Mouse (Mus musculus) kidney, postnatal 0 days (tissue): ENCODE measurements around the gene Plekhj1. TPM values are rescaled to one million over a fixed set of nuclear protein-coding genes. Genes with fewer than 3 reads are reported as not detected.
A peak's percentile ranks its signal among the peaks of the same experiment; 100 is the strongest.

ENCODE experiments used
- ATAC-seq: fragments of 200-750 bp; cut with Nextera tagmentation; replicated peaks from 2 replicates; pipeline ENCODE4 v1.8.0; 2017; ENCODE audit warnings: low read depth, moderate number of reproducible peaks, moderate TSS enrichment, moderate library complexity; ENCODE audit not compliant: low FRiP score
- DNase-seq: peaks from one replicate; pipeline ENCODE4 v3.0.0-alpha.2; 2016; ENCODE audit warnings: low spot score
- H3K27ac ChIP-seq: fragments of 300-500 bp; sonication (generic); 2 replicates; pipeline ENCODE4 v1.5.1; 2014; ENCODE audit warnings: mild to moderate bottlenecking
- H3K27me3 ChIP-seq: fragments of 300-500 bp; sonication (generic); 2 replicates; pipeline ENCODE4 v1.6.1; 2014; ENCODE audit warnings: low read length, mixed read lengths; ENCODE audit not compliant: insufficient read depth
- H3K36me3 ChIP-seq: fragments of 300-500 bp; sonication (generic); 2 replicates; pipeline ENCODE4 v1.6.1; 2014; ENCODE audit warnings: low read length, mixed read lengths; ENCODE audit not compliant: insufficient read depth
- H3K4me1 ChIP-seq: fragments of 300-500 bp; sonication (generic); replicated peaks from 2 replicates; pipeline ENCODE4 v1.6.1; 2014; ENCODE audit warnings: antibody characterized with exemption, low read length, mixed read lengths; ENCODE audit not compliant: insufficient read depth
- H3K4me2 ChIP-seq: fragments of 300-500 bp; sonication (generic); 2 replicates; pipeline ENCODE4 v1.6.1; 2014; ENCODE audit warnings: mild to moderate bottlenecking, low read length, moderate library complexity, mixed read lengths
- H3K4me3 ChIP-seq: fragments of 300-500 bp; sonication (generic); replicated peaks from 2 replicates; pipeline ENCODE4 v1.5.1; 2014; ENCODE audit warnings: low read depth, low read length
- H3K9ac ChIP-seq: fragments of 300-500 bp; sonication (generic); 2 replicates; pipeline ENCODE4 v1.6.1; 2014; ENCODE audit warnings: low read depth, low read length
- H3K9me3 ChIP-seq: fragments of 300-500 bp; sonication (generic); replicated peaks from 2 replicates; pipeline ENCODE4 v1.6.1; 2016; ENCODE audit warnings: low read length, inconsistent platforms, mixed read lengths
- CTCF ChIP-seq: IDR thresholded peaks from 2 replicates; pipeline ENCODE4 v1.5.1; 2016; ENCODE audit warnings: antibody characterized with exemption, low read depth, mild to moderate bottlenecking, moderate library complexity
- WGBS: fragments of 180-500 bp; shearing (Covaris S2); extraction: QIAGEN DNeasy Blood & Tissue Kit; methylation state at CpG from one replicate; pipeline ENCODE4 v1.1.7; 2014; 5-methylcytosine and 5-hydroxymethylcytosine counted together
- polyA plus RNA-seq: library from polyadenylated mRNA; unstranded; fragments of >200 nt; fragmentation: Nextera tagmentation; extraction: Ambion mirVana; gene quantifications from 2 replicates; pipeline ENCODE4 v1.2.1, GENCODE M21; 2015

The Plekhj1 gene
- polyA plus RNA-seq, 1 experiment from 2014 or later, result 83.7 TPM

- no peak overlapping the region for H3K4me2 ChIP-seq
- H3K36me3 ChIP-seq, result peaks cover 33% of the 10 kb centered on the region
- WGBS, result 78% methylated on average over 3 of the region's 3 CpGs
- ATAC-seq (no peak), DNase-seq (no peak)
- no peak overlapping the region for H3K9ac ChIP-seq
- H3K9me3 ChIP-seq, result no peaks in the 10 kb centered on the region
- H3K27ac ChIP-seq, result no peak overlapping the region
- H3K27me3 ChIP-seq, result no peaks in the 10 kb centered on the region
- TF ChIP-seq CTCF, result no peak
- H3K4me1 ChIP-seq, result peaks cover 18% of the 10 kb centered on the region; the same call in 1 of the 2 replicates
- no peak overlapping the region for H3K4me3 ChIP-seq
These were observed 4.6 kb upstream of the Plekhj1 start for GRCm38 (mm10) chr10:80802996-80803395.

GRCm38 (mm10) chr10:80802204-80802912 is 3.9 kb upstream of the Plekhj1 start:
- Histone ChIP-seq H3K36me3 (peaks cover 33% of the 10 kb centered on the region), H3K27ac (no peak overlapping the region)

GRCm38 (mm10) chr10:80799070-80799566 is 692 bp upstream of the Plekhj1 start:
- peaks cover 5% of the 10 kb centered on the region for H3K4me1 ChIP-seq
- peak overlapping the region; percentile 92 for H3K4me2 ChIP-seq
- no peak for DNase-seq
- no peaks in the 10 kb centered on the region for H3K9me3 ChIP-seq
- H3K27me3 ChIP-seq, result no peaks in the 10 kb centered on the region
- no peak for TF ChIP-seq CTCF
- H3K4me3 ChIP-seq, result peak overlapping the region; percentile 89
- no peak for ATAC-seq
- peak overlapping the region; percentile 98 for H3K27ac ChIP-seq
- peaks cover 40% of the 10 kb centered on the region for H3K36me3 ChIP-seq
- WGBS, result under 1% methylated on average over 18 of the region's 18 CpGs
- H3K9ac ChIP-seq, result peak overlapping the region; percentile 97

More at GRCm38 (mm10) chr10:80802204-80802912, 3.9 kb upstream of the Plekhj1 start:
- Histone ChIP-seq H3K27me3 (no peaks in the 10 kb centered on the region), H3K9ac (no peak overlapping the region), H3K4me3 (no peak overlapping the region), H3K4me2 (no peak overlapping the region), H3K4me1 (peaks cover 12% of the 10 kb centered on the region; the same call in 1 of the 2 replicates), H3K9me3 (no peaks in the 10 kb centered on the region)
- WGBS, result 88% methylated on average over 10 of the region's 10 CpGs
- DNase-seq, result no peak
- ATAC-seq, result no peak
- no peak for TF ChIP-seq CTCF

GRCm38 (mm10) chr10:80797186-80798149 is 958 bp downstream of the Plekhj1 start:
- peak overlapping the region; percentile 89 for H3K4me3 ChIP-seq
- no peaks in the 10 kb centered on the region for H3K27me3 ChIP-seq
- H3K4me2 ChIP-seq, result peak overlapping the region; percentile 92
- ATAC-seq (peak; percentile 72), DNase-seq (peak; percentile 84)
- peaks cover 35% of the 10 kb centered on the region for H3K36me3 ChIP-seq
- no peak for TF ChIP-seq CTCF
- H3K9me3 ChIP-seq, result no peaks in the 10 kb centered on the region
- WGBS, result 2% methylated on average over 57 of the region's 59 CpGs
- H3K4me1 ChIP-seq, result peaks cover 5% of the 10 kb centered on the region
- peak overlapping the region; percentile 98 for H3K27ac ChIP-seq
- peak overlapping the region; percentile 97 for H3K9ac ChIP-seq

- Histone ChIP-seq H3K9ac (peak overlapping the region; percentile 97), H3K4me1 (peaks cover 5% of the 10 kb centered on the region), H3K4me2 (peak overlapping the region; percentile 92; the same call in 1 of the 2 replicates), H3K36me3 (peaks cover 40% of the 10 kb centered on the region), H3K9me3 (no peaks in the 10 kb centered on the region), H3K27ac (no peak overlapping the region), H3K4me3 (no peak overlapping the region), H3K27me3 (no peaks in the 10 kb centered on the region)
- no peak for TF ChIP-seq CTCF
- 79% methylated on average over 9 of the region's 9 CpGs for WGBS
- DNase-seq (no peak), ATAC-seq (no peak)
These were observed 2.0 kb downstream of the Plekhj1 start for GRCm38 (mm10) chr10:80796307-80796848.

- Histone ChIP-seq H3K27me3 (no peaks in the 10 kb centered on the region), H3K36me3 (peaks cover 52% of the 10 kb centered on the region), H3K9me3 (no peaks in the 10 kb centered on the region), H3K4me1 (peaks cover 5% of the 10 kb centered on the region), H3K4me2 (no peak overlapping the region), H3K4me3 (no peak overlapping the region), H3K27ac (no peak overlapping the region), H3K9ac (no peak overlapping the region)
- no peak for DNase-seq
- no peak for ATAC-seq
- 90% methylated on average over 8 of the region's 8 CpGs for WGBS
- no peak for TF ChIP-seq CTCF
These were observed 3.7 kb downstream of the Plekhj1 start for GRCm38 (mm10) chr10:80794750-80795149.
